Mouse (Mus musculus) megakaryocyte, embryonic 14.5 days (primary cell): ENCODE measurements around the gene Fibcd1.

ENCODE experiments used
- FLI1 ChIP-seq: IDR thresholded peaks from 2 replicates; pipeline ENCODE4 v1.6.1; 2012; ENCODE audit warnings: low read length, inconsistent platforms, mixed read lengths
- GATA1 ChIP-seq: IDR thresholded peaks from 3 replicates; pipeline ENCODE4 v1.6.1; 2012; ENCODE audit warnings: mixed read lengths, low read length, inconsistent platforms, borderline replicate concordance

GRCm38 (mm10) chr2:31801416-31801815, 44.4 kb downstream of the Fibcd1 start:
- TF ChIP-seq GATA1 (no peak), FLI1 (no peak)
